8 mouse cellular contexts compared by ENCODE assay signal in genomic region chr11:87816707-87817442, GRCm38 (mm10). TPM values are rescaled to one million over a fixed set of nuclear protein-coding genes. Genes with fewer than 3 reads are reported as not detected.
DNase-seq lines count a peak whose midpoint lies in the region; ATAC-seq and TF ChIP-seq lines count a peak whose summit lies in the region.

No protein-coding gene starts in this region.

- no peaks in the 10 kb centered on the region for H3K79me2 ChIP-seq in heart, adult 2 months (replicated peaks; ENCODE audit: control insufficient read depth, insufficient read depth, low read length)

- H3K27me3 ChIP-seq in heart, adult 2 months (ENCODE audit: control insufficient read depth, insufficient read depth, low read length): no peaks in the 10 kb centered on the region
- H3K27me3 ChIP-seq in embryonic facial prominence, embryonic 14.5 days (replicated peaks; ENCODE audit: control insufficient read depth, insufficient read depth, low read length): no peaks in the 10 kb centered on the region
- peaks cover 25% of the 10 kb centered on the region for H3K27me3 ChIP-seq in hindbrain, embryonic 10.5 days (ENCODE audit: insufficient read depth, poor library complexity, severe bottlenecking)

- no peak for TF ChIP-seq POLR2A in heart, adult 2 months (IDR thresholded peaks at IDR 0.05; ENCODE audit: insufficient read depth, low read depth, low read length)

- peak; percentile 79 for TF ChIP-seq CTCF in heart, adult 2 months (IDR thresholded peaks at IDR 0.05)

- no peaks in the 10 kb centered on the region for H3K36me3 ChIP-seq in heart, adult 2 months (ENCODE audit: control insufficient read depth, insufficient read depth, low read length)
- H3K36me3 ChIP-seq in embryonic facial prominence, embryonic 14.5 days (ENCODE audit: control insufficient read depth, insufficient read depth, low read length): no peaks in the 10 kb centered on the region
- no peaks in the 10 kb centered on the region for H3K36me3 ChIP-seq in hindbrain, embryonic 10.5 days

- no peak overlapping the region; the same call in 1 of the 2 replicates for H3K4me3 ChIP-seq in heart, adult 2 months
- peak overlapping the region; percentile 36 for H3K4me3 ChIP-seq in embryonic facial prominence, embryonic 14.5 days (ENCODE audit: low read depth, low read length)
- peak overlapping the region; percentile 53 for H3K4me3 ChIP-seq in hindbrain, embryonic 10.5 days

- intact Hi-C loops in heart, adult 2 months (cut with DNase I): loop anchor here (1.0 kb wide), 1 partner anchor 155 kb away; the partner anchor contains the start of gene Rnf43

- no peak overlapping the region for H3K9ac ChIP-seq in heart, adult 2 months (ENCODE audit: low read depth, low read length)
- H3K9ac ChIP-seq in embryonic facial prominence, embryonic 14.5 days (ENCODE audit: low read depth, low read length): peak overlapping the region; percentile 60

- ATAC-seq in embryonic facial prominence, embryonic 14.5 days (ENCODE audit: low read depth): peak; percentile 84
- ATAC-seq in megakaryocyte progenitor cell, adult 5-6 weeks (replicated peaks; ENCODE audit: poor library complexity): peak; percentile 75

- H3K4me2 ChIP-seq in embryonic facial prominence, embryonic 14.5 days (ENCODE audit: low read depth, low read length): peak overlapping the region; percentile 61

- TF ChIP-seq EP300 in heart, adult 2 months (IDR thresholded peaks at IDR 0.05; ENCODE audit: insufficient read depth, low read depth, low read length): no peak

- no peaks in the 10 kb centered on the region for H3K9me3 ChIP-seq in embryonic facial prominence, embryonic 14.5 days (ENCODE audit: control insufficient read depth, low read length)
- no peaks in the 10 kb centered on the region for H3K9me3 ChIP-seq in hindbrain, embryonic 10.5 days

- 3% methylated on average over 31 of the region's 31 CpGs for WGBS in heart, adult 2 months
- WGBS in embryonic facial prominence, embryonic 14.5 days: 3% methylated on average over 27 of the region's 31 CpGs
- WGBS in hindbrain, embryonic 10.5 days: 4% methylated on average over 31 of the region's 31 CpGs

- no peaks in the 10 kb centered on the region for H3K4me1 ChIP-seq in heart, adult 2 months (ENCODE audit: control insufficient read depth, insufficient read depth, low read length)
- H3K4me1 ChIP-seq in embryonic facial prominence, embryonic 14.5 days (ENCODE audit: control insufficient read depth, insufficient read depth, low read length): 0 out of 2 replicates have a peak, but pooled peaks cover 3% of the 10 kb centered on the region
- peaks cover 44% of the 10 kb centered on the region for H3K4me1 ChIP-seq in hindbrain, embryonic 10.5 days (replicated peaks)

- H3K27ac ChIP-seq in heart, adult 2 months: no peak overlapping the region
- H3K27ac ChIP-seq in embryonic facial prominence, embryonic 14.5 days (replicated peaks; ENCODE audit: low read depth, low read length): no peak overlapping the region
- peak overlapping the region; percentile 83 for H3K27ac ChIP-seq in hindbrain, embryonic 10.5 days

- DNase-seq in heart, adult 2 months: peak in 1 of 2 experiments; percentile 42
- no peak for DNase-seq in heart, adult 8-10 months (ENCODE audit: low spot score)
- DNase-seq in adrenal gland, postnatal 36 days: peak; percentile 31 to 51
- peak; percentile 36 for DNase-seq in embryonic facial prominence, embryonic 14.5 days (ENCODE audit: low spot score)
- DNase-seq in hindbrain, embryonic 10.5 days (ENCODE audit: low spot score): peak; percentile 69
- peak; percentile 40 to 54 for DNase-seq in layer of hippocampus, postnatal 36 days
- DNase-seq in right cerebral cortex, postnatal 25 days: peak; percentile 52

RNA-seq across cellular contexts. Expression of gene Lpo, which starts 11.2 kb away (rescaled TPM):
- not detected for total RNA-seq in heart, adult 2 months (2021)
- 0.04 TPM in 1 of 2 replicates, not detected in the other for polyA plus RNA-seq in heart, adult 2 months (2012; rRNA removed)
- not detected for total RNA-seq in heart, adult 8-10 months (2022)
- not detected for total RNA-seq in adrenal gland, postnatal 36 days (2021)
- 0.18 and 0.38 TPM in 2 replicates for polyA plus RNA-seq in embryonic facial prominence, embryonic 14.5 days (2014; fragmentation: Nextera tagmentation; extraction: Ambion mirVana)
- polyA plus RNA-seq in hindbrain, embryonic 10.5 days (2016; fragmentation: Nextera tagmentation; extraction: Ambion mirVana): 0.31 and 0.57 TPM in 2 replicates
- under 1 TPM; 0.12 to 0.18 TPM for total RNA-seq in layer of hippocampus, postnatal 36 days (2021)
- total RNA-seq in megakaryocyte progenitor cell, adult 5-6 weeks (2015): 0.05 TPM in 1 of 2 replicates, not detected in the other
- total RNA-seq in megakaryocyte progenitor cell, adult 5-6 weeks (2017): 0.03 TPM in 1 of 2 replicates, not detected in the other

RNA-seq across cellular contexts. Expression of gene Mpo, which starts 23.5 kb away (rescaled TPM):
- not detected for total RNA-seq in heart, adult 2 months (2021)
- 0.10 TPM in 1 of 2 replicates, not detected in the other for polyA plus RNA-seq in heart, adult 2 months (2012; rRNA removed)
- under 1 TPM in 1 of 4 experiments, not detected in 3; 0.89 TPM for total RNA-seq in heart, adult 8-10 months (2022)
- total RNA-seq in adrenal gland, postnatal 36 days (2021): under 1 TPM in 1 of 2 experiments, not detected in 1; 0.40 TPM
- polyA plus RNA-seq in embryonic facial prominence, embryonic 14.5 days (2014; fragmentation: Nextera tagmentation; extraction: Ambion mirVana): 0.77 and 2.7 TPM in 2 replicates
- 2.8 and 5.0 TPM in 2 replicates for polyA plus RNA-seq in hindbrain, embryonic 10.5 days (2016; fragmentation: Nextera tagmentation; extraction: Ambion mirVana)
- under 1 TPM; 0.28 to 0.60 TPM for total RNA-seq in layer of hippocampus, postnatal 36 days (2021)
- 13,257 and 15,415 TPM in 2 replicates for total RNA-seq in megakaryocyte progenitor cell, adult 5-6 weeks (2015)
- 8,081 and 8,928 TPM in 2 replicates for total RNA-seq in megakaryocyte progenitor cell, adult 5-6 weeks (2017)

RNA-seq across cellular contexts. Expression of gene Mks1, which starts 36.1 kb away (rescaled TPM):
- 1 to 10 TPM; 2.2 to 2.9 TPM for total RNA-seq in heart, adult 2 months (2021)
- 4.6 and 5.4 TPM in 2 replicates for polyA plus RNA-seq in heart, adult 2 months (2012; rRNA removed)
- 1 to 10 TPM; 2.2 to 4.0 (median 3.4) TPM for total RNA-seq in heart, adult 8-10 months (2022)
- total RNA-seq in adrenal gland, postnatal 36 days (2021): 10 to 100 TPM in 1 of 2 experiments, 1 to 10 TPM in 1; 9.3 to 10.2 TPM
- polyA plus RNA-seq in embryonic facial prominence, embryonic 14.5 days (2014; fragmentation: Nextera tagmentation; extraction: Ambion mirVana): 11.9 and 12.9 TPM in 2 replicates
- 17.2 and 18.6 TPM in 2 replicates for polyA plus RNA-seq in hindbrain, embryonic 10.5 days (2016; fragmentation: Nextera tagmentation; extraction: Ambion mirVana)
- 1 to 10 TPM; 4.5 to 5.1 TPM for total RNA-seq in layer of hippocampus, postnatal 36 days (2021)
- 3.0 and 4.7 TPM in 2 replicates for total RNA-seq in megakaryocyte progenitor cell, adult 5-6 weeks (2015)
- 5.5 and 6.0 TPM in 2 replicates for total RNA-seq in megakaryocyte progenitor cell, adult 5-6 weeks (2017)

RNA-seq across cellular contexts. Expression of gene Tspoap1, which starts 56.5 kb away (rescaled TPM):
- total RNA-seq in heart, adult 2 months (2021): not detected
- 0.09 and 0.66 TPM in 2 replicates for polyA plus RNA-seq in heart, adult 2 months (2012; rRNA removed)
- under 1 TPM in 3 of 4 experiments, not detected in 1; 0.14 to 0.25 (median 0.22) TPM for total RNA-seq in heart, adult 8-10 months (2022)
- total RNA-seq in adrenal gland, postnatal 36 days (2021): 1 to 10 TPM; 3.5 to 5.0 TPM
- 1.9 and 2.2 TPM in 2 replicates for polyA plus RNA-seq in embryonic facial prominence, embryonic 14.5 days (2014; fragmentation: Nextera tagmentation; extraction: Ambion mirVana)
- 7.8 and 10.5 TPM in 2 replicates for polyA plus RNA-seq in hindbrain, embryonic 10.5 days (2016; fragmentation: Nextera tagmentation; extraction: Ambion mirVana)
- 100 to 1,000 TPM; 146 to 163 TPM for total RNA-seq in layer of hippocampus, postnatal 36 days (2021)
- 34.1 and 38.5 TPM in 2 replicates for total RNA-seq in megakaryocyte progenitor cell, adult 5-6 weeks (2015)
- 47.0 and 66.4 TPM in 2 replicates for total RNA-seq in megakaryocyte progenitor cell, adult 5-6 weeks (2017)

RNA-seq across cellular contexts. Expression of gene Epx, which starts 58.5 kb away (rescaled TPM):
- not detected for total RNA-seq in heart, adult 2 months (2021)
- not detected in 2 replicates for polyA plus RNA-seq in heart, adult 2 months (2012; rRNA removed)
- total RNA-seq in heart, adult 8-10 months (2022): not detected
- total RNA-seq in adrenal gland, postnatal 36 days (2021): not detected
- 0.12 TPM in 1 of 2 replicates, not detected in the other for polyA plus RNA-seq in embryonic facial prominence, embryonic 14.5 days (2014; fragmentation: Nextera tagmentation; extraction: Ambion mirVana)
- polyA plus RNA-seq in hindbrain, embryonic 10.5 days (2016; fragmentation: Nextera tagmentation; extraction: Ambion mirVana): not detected in 2 replicates
- total RNA-seq in layer of hippocampus, postnatal 36 days (2021): not detected
- 5.8 and 9.0 TPM in 2 replicates for total RNA-seq in megakaryocyte progenitor cell, adult 5-6 weeks (2015)
- 12.4 and 19.8 TPM in 2 replicates for total RNA-seq in megakaryocyte progenitor cell, adult 5-6 weeks (2017)

Comparison
In these comparisons a context has a peak if more than half of its experiments do, and no peak if none do; other contexts are left out.
1. RNA of gene Mpo, which starts 23.5 kb away (total RNA-seq): 8,081 to 15,415 TPM in megakaryocyte progenitor cell, adult 5-6 weeks; 0.28 to 0.60 TPM in layer of hippocampus, postnatal 36 days, 0.40 TPM in adrenal gland, postnatal 36 days, 0.89 TPM in heart, adult 8-10 months and not detected in heart, adult 2 months; every median in the first group is over 1,000 times any median in the second.